Mouse (Mus musculus) myocyte (in vitro differentiated cells): ENCODE measurements around the gene Nckap5l.

Experiments
- CEBPB ChIP-seq: IDR thresholded peaks from 2 replicates; pipeline ENCODE4 v1.6.1; 2011; ENCODE audit warnings: mild to moderate bottlenecking, moderate library complexity; ENCODE audit not compliant: poor library complexity, insufficient read depth, severe bottlenecking
- E2F4 ChIP-seq: IDR thresholded peaks from one replicate; pipeline ENCODE4 v1.6.1; 2011; ENCODE audit warnings: mild to moderate bottlenecking, control low read depth, moderate library complexity; ENCODE audit not compliant: insufficient read depth
- MAX ChIP-seq: IDR thresholded peaks from one replicate; pipeline ENCODE4 v1.6.1; 2011; ENCODE audit warnings: low read depth, mild to moderate bottlenecking, control low read depth
- POLR2A ChIP-seq: IDR thresholded peaks from one replicate; pipeline ENCODE4 v1.6.1; 2011; ENCODE audit warnings: low read depth, mild to moderate bottlenecking, control low read depth, moderate library complexity; ENCODE audit not compliant: insufficient read length
- REST ChIP-seq: IDR thresholded peaks from one replicate; pipeline ENCODE4 v1.6.1; 2011; ENCODE audit warnings: mild to moderate bottlenecking, control low read depth, moderate library complexity; ENCODE audit not compliant: insufficient read depth, insufficient read length
- TCF12 ChIP-seq: IDR thresholded peaks from one replicate; pipeline ENCODE4 v1.6.1; 2011; ENCODE audit warnings: mild to moderate bottlenecking, control low read depth; ENCODE audit not compliant: poor library complexity, insufficient read depth, severe bottlenecking
- USF1 ChIP-seq: IDR thresholded peaks from one replicate; pipeline ENCODE4 v1.6.1; 2011; ENCODE audit warnings: low read depth, mild to moderate bottlenecking, control low read depth, moderate library complexity

- no peak for TF ChIP-seq POLR2A
- TF ChIP-seq E2F4: no peak
- TF ChIP-seq MAX: no peak
- no peak for TF ChIP-seq USF1
- TF ChIP-seq REST: no peak
- TF ChIP-seq TCF12: no peak
- TF ChIP-seq CEBPB: no peak
Observed at GRCm38 (mm10) chr15:99505324-99506095, 48.0 kb upstream of the Nckap5l start.
